Mouse (Mus musculus) neural tube, embryonic 10.5 days (tissue): ENCODE data around the gene Gm38392.
A peak's percentile ranks its signal among the peaks of the same experiment; 100 is the strongest.

Experiments
- DNase-seq: peaks from one replicate; pipeline ENCODE4 v3.0.0-alpha.2; 2017; ENCODE audit warnings: low spot score; ENCODE audit errors: extremely low spot score

The Gm38392 gene

DNA sequence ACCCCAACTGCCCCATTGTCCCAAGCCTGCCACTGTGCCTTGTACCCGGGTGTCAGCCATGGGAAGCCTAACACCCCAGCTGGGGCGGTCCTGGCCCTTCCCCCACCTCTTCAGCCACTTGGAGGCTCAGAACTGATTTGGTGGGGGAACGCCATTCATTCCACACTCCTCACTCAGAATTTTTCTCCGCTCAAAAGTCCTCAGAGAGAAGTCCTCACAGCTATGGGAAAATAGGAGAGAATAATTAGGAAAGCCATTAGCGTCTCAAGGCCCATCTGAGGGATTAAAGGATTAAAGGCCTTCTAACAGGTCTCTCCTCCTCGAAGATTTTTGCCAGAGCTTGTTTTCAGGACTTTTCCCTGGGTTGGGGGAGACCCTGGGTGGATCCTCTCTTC is 49.9 kb downstream of the Gm38392 start:
- DNase-seq: no peak

DNA sequence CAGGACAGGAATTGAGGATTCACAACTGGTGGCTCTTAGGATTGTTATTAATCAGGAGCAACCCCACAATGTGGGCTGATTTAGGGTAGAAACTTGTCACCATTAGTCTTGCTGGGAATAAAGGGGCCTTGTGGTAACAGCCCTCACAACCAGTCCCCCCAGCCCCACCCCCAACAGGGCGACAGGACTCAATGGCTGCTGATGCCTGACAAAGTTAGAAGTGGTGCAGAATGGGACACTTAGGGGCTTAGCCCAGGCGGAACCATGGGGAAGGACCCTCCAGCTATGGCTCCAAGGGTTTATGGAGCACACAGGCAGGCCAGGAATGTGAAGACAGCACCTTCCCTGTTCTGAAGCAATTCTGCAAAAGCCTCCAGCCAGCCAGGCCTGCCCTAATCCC is 51.4 kb downstream of the Gm38392 start:
- no peak for DNase-seq

DNA sequence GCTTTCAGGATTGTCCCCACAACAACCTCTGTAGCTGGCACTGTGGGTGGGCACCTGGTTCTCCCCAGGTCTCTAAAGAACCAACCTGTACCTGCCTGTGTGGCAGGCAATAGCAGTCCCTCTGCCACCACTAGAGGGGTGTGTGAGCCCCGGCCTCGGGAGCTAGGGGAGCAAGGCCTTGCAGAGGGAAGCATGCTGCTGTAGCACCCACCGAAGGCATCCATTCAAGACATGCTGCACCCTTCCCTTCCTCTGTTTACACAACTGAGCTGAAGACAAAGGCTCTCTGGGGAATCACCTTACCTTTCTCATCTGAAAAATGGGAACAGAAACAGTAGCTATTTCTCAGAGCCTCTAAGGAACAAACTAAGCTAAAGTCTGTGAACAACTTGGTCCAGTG is 51.8 kb downstream of the Gm38392 start:
- DNase-seq: no peak

DNA sequence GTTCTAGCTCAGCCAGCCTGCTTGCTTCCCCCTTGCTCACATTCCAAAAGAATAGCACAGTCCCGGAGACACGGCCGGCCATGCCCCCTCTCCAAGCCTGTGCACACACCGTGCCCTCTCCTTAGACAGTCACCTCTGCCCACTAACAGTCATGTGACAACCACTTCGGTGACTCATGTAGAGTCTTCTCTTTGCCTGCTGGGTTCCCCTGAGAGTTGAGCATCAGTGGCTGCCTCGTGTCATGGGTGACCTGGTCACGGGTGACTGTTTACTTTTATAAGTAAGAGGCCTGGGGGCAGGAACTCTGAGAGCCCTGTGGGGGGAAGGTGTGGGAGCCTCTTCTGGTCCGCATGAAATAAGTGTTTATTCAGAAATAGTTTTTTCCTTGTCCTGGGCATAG is 53.0 kb downstream of the Gm38392 start:
- DNase-seq: no peak

DNA sequence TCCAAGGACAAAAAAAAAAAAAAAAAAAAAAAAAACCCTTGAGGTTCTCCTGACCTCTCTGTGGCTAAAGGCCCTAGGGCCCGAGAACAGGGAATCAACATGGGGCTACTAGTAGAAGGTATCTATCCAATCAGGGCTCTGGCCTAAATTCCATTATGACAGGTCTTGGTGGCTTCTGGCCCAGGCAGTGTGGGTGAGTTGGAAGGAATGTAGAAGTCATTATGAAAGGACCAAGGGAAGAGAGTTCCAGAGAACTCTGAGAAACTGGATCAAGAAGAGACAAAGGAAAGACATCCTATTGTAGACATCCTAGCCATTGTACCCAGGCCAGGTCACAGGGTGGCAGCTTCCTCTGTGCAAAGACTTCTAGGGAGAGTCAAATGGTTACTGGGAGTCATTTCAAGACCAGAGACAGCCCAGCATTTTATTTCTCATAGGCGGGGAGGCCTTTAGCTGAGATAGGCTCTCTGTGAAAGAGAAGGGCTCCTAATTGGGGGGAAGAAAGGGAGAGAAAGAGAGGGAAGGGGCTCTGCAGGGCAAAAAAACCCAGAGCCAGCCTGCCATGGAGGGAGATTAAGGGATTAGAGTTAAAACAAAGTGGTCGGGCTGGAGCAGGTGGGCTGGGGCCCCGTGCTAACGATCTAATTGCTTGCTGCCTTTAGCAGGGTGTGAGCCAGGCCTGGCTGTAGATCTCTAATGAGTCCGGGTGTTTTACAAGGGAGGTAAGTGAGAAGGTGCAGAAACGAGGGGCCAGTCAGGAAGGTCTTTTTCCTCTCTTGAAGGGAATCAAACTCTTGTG is 54.0 kb downstream of the Gm38392 start:
- DNase-seq: no peak

DNA sequence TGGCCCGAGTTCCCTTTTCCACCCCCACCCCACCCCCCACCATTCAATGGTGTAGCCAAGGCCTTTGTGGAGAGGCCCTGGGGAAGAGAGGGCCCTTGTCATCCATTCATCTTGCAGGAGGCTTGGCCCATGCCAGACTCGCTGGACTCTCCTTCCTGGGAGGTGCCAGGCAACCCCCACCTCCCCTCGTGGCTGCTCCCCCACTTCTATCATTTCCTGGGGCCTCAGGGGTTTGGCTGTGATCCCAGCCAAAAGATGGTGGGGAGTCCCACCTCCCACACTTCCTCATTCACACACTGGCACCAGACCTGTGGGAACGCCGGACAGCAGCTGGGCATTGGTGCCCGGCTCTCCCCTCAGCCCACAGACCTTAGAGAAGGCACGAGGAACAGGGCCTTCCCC is 54.7 kb downstream of the Gm38392 start:
- no peak for DNase-seq

DNA sequence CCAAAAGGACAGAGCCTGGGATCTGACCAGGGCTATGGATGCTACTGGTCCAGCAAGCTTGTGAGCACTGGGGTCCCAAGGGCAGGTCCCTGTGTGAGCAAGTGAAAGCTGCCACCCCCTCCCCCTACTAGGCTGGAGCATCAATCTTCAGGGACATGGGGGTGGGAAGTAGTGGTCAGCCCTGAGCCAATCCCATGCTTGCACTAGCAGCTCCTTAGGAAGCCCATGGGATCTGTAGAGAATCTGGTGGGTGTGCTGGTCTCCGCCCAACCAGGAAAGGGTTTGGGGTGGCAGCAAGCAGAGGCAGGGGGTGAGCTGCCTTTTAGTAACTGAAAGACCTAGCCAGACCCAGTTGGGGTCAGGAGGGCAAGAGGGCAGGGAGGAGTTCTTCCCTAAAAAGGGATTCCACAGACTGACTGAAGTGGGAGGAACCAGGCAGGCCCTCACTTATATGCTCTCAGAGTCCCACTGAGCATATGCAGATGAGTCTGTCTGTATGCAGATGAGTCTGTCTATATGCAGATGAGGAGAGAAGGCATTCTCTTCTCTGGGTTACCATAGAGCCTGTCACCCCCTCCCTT is 55.9 kb downstream of the Gm38392 start:
- DNase-seq: no peak

DNA sequence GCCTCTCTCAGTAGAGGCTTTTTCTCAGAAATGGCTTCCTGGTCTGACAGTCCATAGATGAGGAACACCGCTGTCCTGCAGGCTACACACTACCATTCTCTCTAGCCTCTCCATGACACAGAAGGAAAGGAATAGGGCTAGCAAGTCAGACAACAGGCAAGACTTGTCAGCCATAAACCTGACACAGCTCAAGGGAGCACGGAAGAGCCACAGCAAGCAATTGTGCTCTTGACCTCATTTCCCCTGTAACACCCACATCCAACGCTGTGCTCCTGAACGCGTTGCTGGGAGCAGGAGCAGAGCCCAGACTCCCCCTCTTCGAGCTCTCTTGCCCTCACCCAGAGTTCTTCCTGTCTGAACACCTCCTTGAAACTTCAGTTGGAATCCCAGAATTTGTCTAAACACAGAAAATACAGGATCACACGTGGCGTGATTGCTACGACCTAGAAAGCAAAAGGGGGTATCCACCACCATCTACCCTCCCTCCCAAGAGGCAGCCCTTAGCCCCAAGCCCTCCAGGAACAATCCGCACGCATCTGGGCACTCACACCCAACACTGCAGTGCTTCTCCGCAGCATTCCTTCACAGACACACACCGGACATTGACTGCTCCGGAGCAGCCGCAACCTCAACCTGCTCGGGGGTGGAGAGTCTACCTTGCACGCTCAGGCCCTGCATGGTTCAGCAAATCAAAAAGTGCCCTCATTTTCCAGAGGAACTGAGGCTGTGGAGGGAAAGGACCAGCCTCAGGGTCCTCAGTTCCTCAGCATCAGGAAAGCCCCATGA is 56.6 kb downstream of the Gm38392 start:
- no peak for DNase-seq

DNA sequence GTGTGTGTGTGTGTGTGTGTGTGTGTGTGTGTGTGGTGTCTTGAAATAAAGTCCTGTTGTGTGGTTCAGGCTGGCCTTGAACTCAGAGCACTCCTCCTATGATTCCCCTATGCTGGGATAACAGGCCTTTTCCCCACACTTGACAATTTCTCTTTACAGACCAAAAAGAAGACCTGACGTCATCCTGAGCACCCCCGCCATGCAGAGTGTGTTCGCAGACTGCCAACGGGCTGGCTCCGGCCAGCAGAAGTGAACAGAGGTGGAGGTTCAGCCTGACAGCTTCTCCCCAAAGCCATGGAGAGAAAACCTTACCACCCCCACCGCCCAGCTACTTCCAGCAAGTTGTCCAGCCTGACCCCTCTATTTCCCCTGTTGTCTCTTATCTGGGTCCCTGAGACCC is 57.5 kb downstream of the Gm38392 start:
- no peak for DNase-seq

DNA sequence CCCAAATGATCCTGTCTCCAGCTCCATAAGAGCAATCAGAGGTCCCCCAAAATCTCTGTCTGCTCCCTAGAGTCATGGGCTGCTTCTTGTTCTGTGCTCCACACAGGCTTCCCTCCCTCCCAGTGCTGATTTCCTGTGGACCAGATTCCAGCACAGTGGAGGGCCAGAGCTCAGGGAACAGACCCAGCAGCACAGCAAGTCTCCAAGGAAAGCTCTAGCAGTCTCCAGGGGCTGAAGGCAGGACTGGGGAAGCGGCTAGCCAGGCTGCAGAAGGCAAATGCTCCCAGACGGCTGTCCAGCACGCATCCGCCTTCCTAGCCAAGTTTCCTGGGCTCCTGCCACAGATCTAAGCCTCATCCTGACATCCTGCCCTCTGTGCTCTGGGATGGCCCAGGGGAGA is 58.1 kb downstream of the Gm38392 start:
- no peak for DNase-seq

DNA sequence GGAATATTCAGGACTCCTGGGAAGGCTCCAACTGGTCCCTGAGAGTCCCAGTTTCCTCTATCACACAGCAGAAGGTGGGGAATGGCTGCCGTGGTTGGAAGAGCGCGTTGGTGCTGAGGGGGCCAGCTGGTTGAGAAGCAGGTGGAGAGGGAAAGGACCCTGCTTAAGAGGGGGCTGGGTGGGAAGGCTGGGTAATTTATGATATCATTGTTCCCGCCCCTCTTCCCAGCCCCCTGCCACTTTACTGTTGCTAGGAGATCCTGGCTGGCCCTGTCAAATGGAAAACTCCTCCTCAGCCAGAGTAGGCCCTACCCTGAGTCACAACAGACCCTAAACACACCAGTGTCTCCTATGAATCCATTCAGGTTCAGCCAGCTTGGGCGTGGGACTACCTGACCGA is 59.0 kb downstream of the Gm38392 start:
- no peak for DNase-seq

DNA sequence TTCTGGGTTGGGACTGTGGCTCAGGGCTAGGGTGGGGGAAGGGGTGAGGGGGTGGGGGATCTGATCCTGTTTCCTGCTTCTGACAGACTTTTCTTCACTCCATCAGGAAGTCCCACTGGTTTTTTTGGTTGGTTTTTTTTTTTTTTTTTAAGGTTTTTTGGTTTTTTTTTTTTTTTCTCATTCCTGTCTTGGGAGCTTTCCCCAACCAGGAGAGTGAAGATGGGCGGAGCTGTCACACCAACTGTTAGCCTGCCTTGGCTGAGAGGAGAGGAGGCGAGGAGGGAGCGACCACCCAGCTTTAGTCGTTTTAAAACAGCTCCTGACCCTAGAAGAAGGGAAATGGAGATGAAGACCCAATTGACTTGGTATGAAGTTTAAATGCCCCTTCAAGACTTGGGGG is 59.8 kb downstream of the Gm38392 start:
- no peak for DNase-seq

DNA sequence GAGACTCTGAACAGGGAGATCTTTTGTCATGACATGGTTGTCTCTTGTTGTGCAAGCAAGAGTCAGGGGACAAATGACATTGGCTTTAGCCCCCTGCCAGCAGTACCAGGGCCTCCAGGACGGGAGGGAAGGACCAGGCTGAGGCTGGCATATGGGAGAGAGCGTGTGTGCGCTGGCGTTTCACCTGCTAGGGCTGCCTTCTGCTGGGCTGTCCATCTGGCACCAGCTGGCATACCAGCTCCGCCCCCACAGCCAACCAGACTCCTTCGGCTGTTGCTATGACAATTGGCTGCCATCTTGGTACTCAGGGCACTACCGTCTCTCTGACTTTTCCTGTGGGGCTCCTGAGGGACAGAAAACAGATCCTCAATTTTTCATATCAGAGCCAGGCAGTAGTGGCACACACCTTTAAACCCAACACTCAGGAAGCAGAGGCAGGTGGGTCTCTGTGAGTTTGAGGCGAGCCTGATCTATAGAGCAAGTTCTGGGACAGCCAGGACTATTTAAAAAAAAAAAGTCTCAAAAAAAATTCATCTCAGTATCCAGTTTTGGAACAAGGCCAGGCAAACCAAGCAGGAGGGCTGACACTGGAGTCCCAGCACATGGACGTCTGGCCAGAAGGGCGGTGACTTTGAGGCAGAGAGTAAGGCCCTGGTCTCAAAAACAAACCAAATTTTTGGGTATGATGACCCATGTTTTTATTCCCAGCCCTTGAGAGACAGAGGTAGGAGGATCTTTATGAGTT is 60.7 kb downstream of the Gm38392 start:
- no peak for DNase-seq

DNA sequence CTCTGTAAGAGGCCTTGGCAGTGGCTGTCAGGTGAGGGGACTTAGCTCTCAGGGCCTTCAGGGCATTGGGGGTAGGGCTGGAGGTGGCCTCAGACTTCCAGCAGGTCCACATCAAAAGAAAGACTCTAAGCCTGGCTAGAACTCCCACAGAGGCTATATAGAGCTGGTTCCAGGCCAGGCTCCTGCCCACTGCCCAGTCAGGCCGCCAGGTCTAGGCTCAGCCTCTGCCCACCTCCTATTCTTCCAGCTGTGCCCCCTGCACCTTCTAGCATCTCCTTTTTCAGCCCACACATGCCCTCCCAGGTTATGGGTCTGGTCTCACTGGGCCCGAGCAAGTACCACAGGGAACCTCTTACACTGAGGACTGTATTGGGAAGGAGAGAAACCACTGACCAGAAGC is 62.1 kb downstream of the Gm38392 start:
- no peak for DNase-seq

DNA sequence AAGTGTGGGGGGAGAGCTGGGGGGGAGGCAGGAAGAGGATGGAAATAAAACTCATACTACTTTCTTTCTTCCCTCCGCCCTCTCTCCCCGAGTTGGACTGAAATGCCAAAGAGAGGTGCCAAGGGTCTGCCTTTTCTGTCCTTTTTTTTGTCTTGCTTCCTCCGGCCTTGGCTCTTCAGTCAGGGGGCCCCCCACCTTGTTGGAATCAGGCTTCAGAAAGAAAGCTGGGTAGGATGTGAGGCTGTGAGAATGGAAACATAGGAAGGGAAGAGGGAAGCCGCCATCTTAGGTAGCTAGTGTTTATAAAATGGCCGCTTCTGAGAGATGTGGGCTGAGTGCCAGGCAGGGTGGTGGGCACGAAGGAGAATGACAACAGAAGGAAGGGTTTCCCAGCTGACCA is 64.6 kb downstream of the Gm38392 start:
- no peak for DNase-seq

DNA sequence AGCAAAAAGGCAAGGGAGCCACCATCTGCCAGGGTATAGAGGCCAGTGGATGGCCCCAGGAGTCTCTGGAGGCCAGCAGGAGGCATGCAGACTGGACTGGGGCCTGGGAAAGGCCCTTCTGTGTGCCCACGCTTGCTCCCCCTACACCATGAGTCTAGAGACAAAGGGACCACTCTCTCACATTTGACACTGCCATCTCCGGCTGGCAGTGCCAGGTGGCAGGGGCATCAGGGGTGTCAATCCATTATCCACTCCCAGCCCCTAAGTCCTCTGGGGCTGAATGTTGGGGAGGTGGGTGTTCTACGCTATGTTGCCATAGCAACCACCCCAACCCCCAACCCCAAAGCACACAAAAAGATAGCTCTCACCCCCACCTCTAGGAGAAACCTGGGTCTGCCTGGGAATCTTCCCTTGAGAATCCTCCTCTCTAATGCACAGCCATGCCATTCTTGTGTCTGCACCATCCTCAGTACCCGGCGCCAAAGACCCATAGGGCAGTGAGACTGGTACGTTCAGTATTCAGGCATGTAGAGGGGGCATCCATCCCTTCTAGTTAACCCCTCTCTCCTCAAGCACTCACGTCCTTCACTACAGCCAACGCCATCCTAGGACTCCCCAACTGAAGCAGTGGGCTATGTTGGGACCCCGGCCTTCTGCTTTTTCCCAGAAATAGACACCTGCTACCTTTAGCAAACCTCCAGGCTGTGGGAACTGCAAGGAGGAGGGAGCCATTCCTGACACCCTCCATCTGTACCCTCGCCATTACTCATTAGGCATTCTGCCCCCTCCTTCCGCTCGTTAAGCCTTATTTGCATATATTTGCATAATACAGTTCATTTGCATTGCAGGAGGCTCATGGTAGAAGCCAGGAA is 65.3 kb downstream of the Gm38392 start:
- DNase-seq: no peak

DNA sequence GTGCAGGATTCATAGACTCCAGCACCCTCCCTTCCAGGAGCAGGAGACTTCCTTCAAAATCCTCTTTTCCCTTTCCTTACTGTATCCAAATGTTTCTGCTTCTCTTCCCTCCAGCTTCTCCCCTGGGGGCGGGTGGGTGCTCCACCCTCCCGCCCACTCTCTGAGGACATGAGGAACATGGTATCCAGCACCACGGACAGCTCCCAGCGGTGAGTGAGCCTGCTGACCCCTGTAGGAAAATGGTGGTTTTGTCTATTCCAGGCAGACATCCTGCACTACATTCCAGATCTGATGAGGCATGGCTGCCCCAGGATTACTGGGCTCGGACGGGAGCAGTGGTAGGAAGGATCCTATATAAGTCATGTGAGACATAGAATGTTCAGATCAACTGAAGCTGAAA is 66.2 kb downstream of the Gm38392 start:
- DNase-seq: peak; percentile 82

DNA sequence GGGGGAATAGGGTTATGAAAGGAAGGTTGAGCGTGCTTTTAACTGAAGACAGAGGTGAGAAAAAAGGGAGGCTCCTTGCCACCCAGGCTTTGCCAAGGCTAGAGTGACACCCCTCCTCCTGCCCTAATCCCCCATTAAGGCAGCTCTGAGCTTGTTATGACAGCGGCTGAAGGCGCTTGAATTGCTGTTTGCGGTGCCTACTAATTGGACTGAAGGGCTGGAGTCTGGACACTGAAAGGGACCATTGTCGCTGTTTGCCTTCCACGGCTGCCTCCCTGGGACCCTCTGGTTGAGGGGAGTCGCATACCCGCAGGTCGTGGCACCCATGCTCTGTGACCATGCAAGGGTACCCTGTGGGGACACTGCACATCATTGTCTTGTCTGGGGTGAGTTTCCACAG is 67.1 kb downstream of the Gm38392 start:
- DNase-seq: no peak

DNA sequence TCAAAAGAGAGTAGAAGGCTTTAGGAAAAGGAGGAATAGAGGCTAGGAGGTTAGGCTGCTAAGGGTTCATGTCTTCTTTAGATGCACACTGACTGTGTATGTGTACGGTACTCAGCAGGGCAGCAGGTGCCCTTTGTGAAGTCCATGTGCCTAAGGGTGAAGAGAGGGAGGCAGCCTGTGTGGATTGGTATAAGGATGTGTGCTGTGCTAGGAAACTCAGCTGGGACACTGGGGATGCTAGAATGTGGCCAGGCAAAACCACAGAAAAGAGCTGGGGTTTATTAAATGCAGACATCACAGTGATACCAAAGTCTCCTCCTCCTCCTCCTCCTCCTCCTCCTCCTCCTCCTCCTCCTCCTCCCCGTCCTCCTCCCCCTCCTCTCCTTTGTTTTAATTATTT is 69.3 kb downstream of the Gm38392 start:
- no peak for DNase-seq

DNA sequence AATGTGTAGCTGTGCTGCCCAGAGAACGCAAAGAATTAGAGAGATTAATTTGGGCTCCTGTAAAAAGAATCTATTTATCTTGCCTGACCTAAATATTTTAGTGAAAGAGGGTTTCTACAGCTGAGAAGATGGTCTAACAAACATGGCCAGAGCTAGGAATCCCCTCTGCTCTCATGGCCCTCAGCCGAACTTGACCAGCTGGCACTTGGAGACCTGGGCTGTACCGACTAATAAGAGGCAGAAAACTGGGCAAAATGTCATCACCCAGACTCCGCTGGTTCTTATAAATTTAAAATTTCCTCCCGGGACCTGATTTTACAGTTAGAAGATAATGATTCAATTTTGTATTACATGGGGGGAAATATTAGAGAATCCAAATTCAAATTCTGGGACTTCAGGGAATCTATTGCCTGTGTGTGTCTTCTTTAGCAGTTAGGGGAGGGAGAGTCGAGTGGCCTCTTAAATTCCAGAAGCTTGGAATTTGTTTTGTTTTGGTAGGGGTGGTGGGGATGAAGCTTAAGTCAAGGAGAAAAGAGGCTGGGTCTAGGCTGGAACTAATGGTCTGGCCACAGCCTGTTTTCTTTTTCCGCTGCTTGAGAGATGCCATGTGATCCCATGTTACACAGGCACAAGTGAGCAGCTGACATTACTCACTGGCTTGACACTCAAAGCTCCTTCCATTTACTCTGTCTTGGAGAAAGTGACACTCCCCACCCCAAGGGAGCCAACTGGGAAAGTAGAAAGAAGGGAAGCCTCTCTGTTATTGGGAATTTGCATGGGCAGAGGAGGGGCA is 70.3 kb downstream of the Gm38392 start:
- DNase-seq: no peak
